Mouse (Mus musculus) kidney, adult 11 months (tissue): ENCODE results near the gene Cyp46a1.

ENCODE experiments used
- DNase-seq: peaks from one replicate; pipeline ENCODE4 v3.0.0; 2022

The Cyp46a1 gene

DNA sequence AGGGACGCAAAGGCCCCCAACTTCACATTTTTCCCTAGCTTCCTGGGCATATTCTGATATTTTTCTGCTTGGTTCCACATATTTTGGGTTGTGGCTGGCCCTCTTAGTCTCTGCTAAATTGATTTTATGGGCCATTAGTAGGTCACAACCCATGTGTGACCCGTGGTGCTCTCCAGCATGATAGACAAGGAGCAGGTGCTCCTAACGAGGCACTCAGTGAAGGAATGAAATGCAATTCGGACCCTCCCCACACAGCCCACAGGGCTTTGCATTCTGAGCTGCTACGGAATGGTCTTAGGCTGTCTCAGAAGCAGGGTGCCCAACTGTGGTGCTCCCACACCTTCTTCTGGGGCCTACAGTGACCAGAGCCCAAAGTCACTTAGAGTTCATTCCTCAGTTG is 74.9 kb downstream of the Cyp46a1 start:
- no peak for DNase-seq

DNA sequence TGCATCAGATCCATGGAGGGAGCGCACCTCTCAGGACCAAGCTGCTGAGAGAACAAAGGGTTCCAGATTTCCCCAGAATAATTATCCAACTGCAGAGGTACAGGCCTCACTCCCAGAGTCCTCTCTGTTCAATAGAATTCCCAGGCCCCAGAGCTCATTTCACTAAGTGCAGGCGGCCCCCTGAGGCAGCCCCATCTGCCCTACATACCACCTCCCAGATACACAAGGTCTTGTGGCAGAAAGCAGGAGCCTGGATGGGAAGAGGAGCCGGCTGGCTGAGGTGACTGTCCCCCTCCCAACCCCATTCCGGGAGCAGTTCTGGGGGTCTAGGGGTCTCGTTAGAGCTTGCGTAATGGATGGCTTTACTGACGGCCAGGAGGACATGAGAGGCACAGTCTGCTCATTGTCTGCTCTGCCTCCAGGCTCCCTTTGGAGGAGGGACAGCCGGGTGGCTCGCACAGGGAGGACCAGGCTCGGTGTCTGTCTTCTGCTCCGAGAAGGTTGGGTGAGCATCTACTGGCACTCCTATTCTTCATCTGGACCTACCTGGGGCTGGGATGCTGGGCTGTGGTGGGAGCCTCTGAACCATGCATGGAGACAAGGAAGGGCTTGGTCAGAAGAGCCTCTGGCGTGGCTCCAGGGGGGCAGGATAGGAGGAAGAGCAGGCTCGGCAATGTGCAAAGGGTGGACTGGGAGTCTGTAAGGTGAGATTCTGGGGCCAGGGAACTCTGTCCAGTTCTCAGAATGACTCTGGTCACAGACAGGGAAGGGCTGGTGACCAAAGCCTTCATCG is 76.4 kb downstream of the Cyp46a1 start:
- no peak for DNase-seq
